Mouse (Mus musculus): ENCODE measurements around the gene Rnls. TPM values are rescaled to one million over a fixed set of nuclear protein-coding genes. Genes with fewer than 3 reads are reported as not detected.

The Rnls gene
- polyA plus RNA-seq, 1 experiment from 2014 or later = 8.9 TPM

GRCm38 (mm10) chr19:33223766-33224165 is 168.3 kb downstream of the Rnls start:
- no peak for ATAC-seq (ENCODE audit: extremely low read depth, insufficient number of reproducible peaks, low FRiP score, low TSS enrichment)
- H3K4me2 ChIP-seq = no peak overlapping the region; the same call in 1 of the 2 replicates
- no peak overlapping the region for H3K27ac ChIP-seq (replicated peaks)

GRCm38 (mm10) chr19:33223276-33223675 is 168.8 kb downstream of the Rnls start:
- Histone ChIP-seq H3K27ac (replicated peaks) (no peak overlapping the region), H3K27me3 (replicated peaks) (no peaks in the 10 kb centered on the region), H3K9ac (no peak overlapping the region), H3K4me1 (peaks cover 10% of the 10 kb centered on the region; the same call in 1 of the 2 replicates), H3K36me3 (no peaks in the 10 kb centered on the region), H3K4me2 (no peak overlapping the region), H3K9me3 (no peaks in the 10 kb centered on the region), H3K4me3 (no peak overlapping the region)
- 70% methylated on average over 6 of the region's 6 CpGs for WGBS
- no peak for ATAC-seq (ENCODE audit: extremely low read depth, insufficient number of reproducible peaks, low FRiP score, low TSS enrichment)

More at GRCm38 (mm10) chr19:33223766-33224165, 168.3 kb downstream of the Rnls start:
- Histone ChIP-seq H3K4me1 (peaks cover 10% of the 10 kb centered on the region; the same call in 1 of the 2 replicates), H3K9me3 (no peaks in the 10 kb centered on the region), H3K9ac (no peak overlapping the region), H3K36me3 (no peaks in the 10 kb centered on the region), H3K27me3 (replicated peaks) (no peaks in the 10 kb centered on the region), H3K4me3 (no peak overlapping the region)
- WGBS = 59% methylated on average over 5 of the region's 5 CpGs

- no peak for ATAC-seq (ENCODE audit: extremely low read depth, insufficient number of reproducible peaks, low FRiP score, low TSS enrichment)
- WGBS = 73% methylated on average over 12 of the region's 12 CpGs
- Histone ChIP-seq H3K4me2 (no peak overlapping the region), H3K4me3 (no peak overlapping the region), H3K27me3 (replicated peaks) (no peaks in the 10 kb centered on the region), H3K36me3 (no peaks in the 10 kb centered on the region), H3K9me3 (no peaks in the 10 kb centered on the region), H3K4me1 (peaks cover 10% of the 10 kb centered on the region; the same call in 1 of the 2 replicates), H3K9ac (no peak overlapping the region), H3K27ac (replicated peaks) (no peak overlapping the region)
Measured at GRCm38 (mm10) chr19:33222595-33223223, 169.4 kb downstream of the Rnls start.

GRCm38 (mm10) chr19:33217791-33218300 is 174.2 kb downstream of the Rnls start:
- WGBS = 85% methylated on average over 6 of the region's 6 CpGs
- Histone ChIP-seq H3K27ac (replicated peaks) (no peak overlapping the region), H3K9me3 (no peaks in the 10 kb centered on the region), H3K4me1 (no peaks in the 10 kb centered on the region), H3K4me3 (no peak overlapping the region), H3K36me3 (no peaks in the 10 kb centered on the region), H3K27me3 (replicated peaks) (no peaks in the 10 kb centered on the region), H3K9ac (no peak overlapping the region), H3K4me2 (no peak overlapping the region)
- ATAC-seq (ENCODE audit: extremely low read depth, insufficient number of reproducible peaks, low FRiP score, low TSS enrichment) = no peak

- Histone ChIP-seq H3K4me1 (no peaks in the 10 kb centered on the region), H3K4me2 (no peak overlapping the region), H3K36me3 (no peaks in the 10 kb centered on the region), H3K9me3 (no peaks in the 10 kb centered on the region), H3K9ac (no peak overlapping the region), H3K4me3 (no peak overlapping the region), H3K27me3 (replicated peaks) (no peaks in the 10 kb centered on the region), H3K27ac (replicated peaks) (no peak overlapping the region)
- 78% methylated on average over 2 of the region's 2 CpGs for WGBS
- no peak for ATAC-seq (ENCODE audit: extremely low read depth, insufficient number of reproducible peaks, low FRiP score, low TSS enrichment)
Measured at GRCm38 (mm10) chr19:33209709-33210108, 182.4 kb downstream of the Rnls start.

- Histone ChIP-seq H3K36me3 (no peaks in the 10 kb centered on the region), H3K4me2 (no peak overlapping the region), H3K27ac (replicated peaks) (no peak overlapping the region), H3K27me3 (replicated peaks) (no peaks in the 10 kb centered on the region), H3K4me3 (no peak overlapping the region), H3K9me3 (no peaks in the 10 kb centered on the region), H3K4me1 (no peaks in the 10 kb centered on the region), H3K9ac (no peak overlapping the region)
- 54% methylated on average over 1 of the region's 1 CpGs for WGBS
- no peak for ATAC-seq (ENCODE audit: extremely low read depth, insufficient number of reproducible peaks, low FRiP score, low TSS enrichment)
Measured at GRCm38 (mm10) chr19:33207991-33208390, 184.1 kb downstream of the Rnls start.

GRCm38 (mm10) chr19:33205389-33205788 is 186.7 kb downstream of the Rnls start:
- Histone ChIP-seq H3K4me1 (no peaks in the 10 kb centered on the region), H3K27me3 (replicated peaks) (no peaks in the 10 kb centered on the region), H3K4me3 (no peak overlapping the region), H3K9me3 (no peaks in the 10 kb centered on the region), H3K27ac (replicated peaks) (no peak overlapping the region), H3K36me3 (no peaks in the 10 kb centered on the region), H3K4me2 (no peak overlapping the region), H3K9ac (no peak overlapping the region)
- ATAC-seq (ENCODE audit: extremely low read depth, insufficient number of reproducible peaks, low FRiP score, low TSS enrichment) = no peak
- WGBS = 72% methylated on average over 2 of the region's 2 CpGs

- Histone ChIP-seq H3K4me3 (no peak overlapping the region), H3K36me3 (no peaks in the 10 kb centered on the region), H3K9ac (no peak overlapping the region), H3K27me3 (replicated peaks) (no peaks in the 10 kb centered on the region), H3K4me2 (no peak overlapping the region), H3K4me1 (no peaks in the 10 kb centered on the region), H3K9me3 (no peaks in the 10 kb centered on the region), H3K27ac (replicated peaks) (no peak overlapping the region)
- no peak for ATAC-seq (ENCODE audit: extremely low read depth, insufficient number of reproducible peaks, low FRiP score, low TSS enrichment)
- WGBS = 75% methylated on average over 6 of the region's 6 CpGs
Measured at GRCm38 (mm10) chr19:33202422-33202821, 189.7 kb downstream of the Rnls start.

- no peak overlapping the region for H3K4me3 ChIP-seq
- H3K4me1 ChIP-seq = no peaks in the 10 kb centered on the region
- 74% methylated on average over 4 of the region's 4 CpGs for WGBS
- H3K36me3 ChIP-seq = no peaks in the 10 kb centered on the region
- ATAC-seq (ENCODE audit: extremely low read depth, insufficient number of reproducible peaks, low FRiP score, low TSS enrichment) = no peak
- H3K27ac ChIP-seq (replicated peaks) = no peak overlapping the region
- H3K9me3 ChIP-seq = no peaks in the 10 kb centered on the region
- H3K27me3 ChIP-seq (replicated peaks) = no peaks in the 10 kb centered on the region
- H3K9ac ChIP-seq = no peak overlapping the region
- no peak overlapping the region for H3K4me2 ChIP-seq
Measured at GRCm38 (mm10) chr19:33201181-33201580, 190.9 kb downstream of the Rnls start.

GRCm38 (mm10) chr19:33192064-33192463 is 200.0 kb downstream of the Rnls start:
- no peak overlapping the region for H3K9ac ChIP-seq
- no peaks in the 10 kb centered on the region for H3K36me3 ChIP-seq
- no peaks in the 10 kb centered on the region for H3K27me3 ChIP-seq (replicated peaks)
- H3K27ac ChIP-seq (replicated peaks) = no peak overlapping the region
- H3K4me2 ChIP-seq = no peak overlapping the region
- H3K4me3 ChIP-seq = no peak overlapping the region
- ATAC-seq (ENCODE audit: extremely low read depth, insufficient number of reproducible peaks, low FRiP score, low TSS enrichment) = no peak
- H3K4me1 ChIP-seq = 0 out of 2 replicates have a peak, but pooled peaks cover 5% of the 10 kb centered on the region
- no peaks in the 10 kb centered on the region for H3K9me3 ChIP-seq
- WGBS = 18% methylated on average over 2 of the region's 2 CpGs

- no peaks in the 10 kb centered on the region for H3K27me3 ChIP-seq (replicated peaks)
- H3K4me2 ChIP-seq = no peak overlapping the region
- H3K9me3 ChIP-seq = no peaks in the 10 kb centered on the region
- H3K27ac ChIP-seq (replicated peaks) = no peak overlapping the region
- H3K36me3 ChIP-seq = no peaks in the 10 kb centered on the region
- 0 out of 2 replicates have a peak, but pooled peaks cover 5% of the 10 kb centered on the region for H3K4me1 ChIP-seq
- WGBS = 81% methylated on average over 1 of the region's 1 CpGs
- H3K9ac ChIP-seq = no peak overlapping the region
- ATAC-seq (ENCODE audit: extremely low read depth, insufficient number of reproducible peaks, low FRiP score, low TSS enrichment) = no peak
- no peak overlapping the region for H3K4me3 ChIP-seq
Measured at GRCm38 (mm10) chr19:33188766-33189165, 203.3 kb downstream of the Rnls start.

- ATAC-seq (ENCODE audit: extremely low read depth, insufficient number of reproducible peaks, low FRiP score, low TSS enrichment) = no peak
- Histone ChIP-seq H3K36me3 (no peaks in the 10 kb centered on the region), H3K27me3 (replicated peaks) (no peaks in the 10 kb centered on the region), H3K9me3 (no peaks in the 10 kb centered on the region), H3K9ac (no peak overlapping the region), H3K4me2 (no peak overlapping the region), H3K4me1 (no peaks in the 10 kb centered on the region), H3K27ac (replicated peaks) (no peak overlapping the region), H3K4me3 (no peak overlapping the region)
- 65% methylated on average over 5 of the region's 5 CpGs for WGBS
Measured at GRCm38 (mm10) chr19:33179595-33179994, 212.5 kb downstream of the Rnls start.
